Mouse (Mus musculus) heart, postnatal 10 days (tissue): Measurements from ENCODE around the gene Msi1. TPM values are rescaled to one million over a fixed set of nuclear protein-coding genes. Genes with fewer than 3 reads are reported as not detected.
A peak's percentile ranks its signal among the peaks of the same experiment; 100 is the strongest.

Experiments
- DNase-seq, 2 experiments: peaks; one replicate each; pipeline ENCODE4 v3.0.0; 2021
- intact Hi-C: fragments of 180-260 bp; cut with DNase I; formaldehyde crosslinking; loops from one replicate; pipeline ENCODE4 v1.15.1; 2025
- total RNA-seq, 2 experiments: library from RNA; stranded (reverse); gene quantifications; 2 replicates each; pipeline ENCODE4 v1.2.3; 2021

Gene Msi1
- total RNA-seq, 2 experiments from 2014 or later: 3.1 to 4.3 TPM

GRCm38 (mm10) chr5:115464408-115465115 is 35.2 kb downstream of the Msi1 start:
- DNase-seq: no peak
- intact Hi-C loops: no loop called here

- no peak for DNase-seq
- intact Hi-C loops: no loop called here
Observed at GRCm38 (mm10) chr5:115465642-115466420, 36.4 kb downstream of the Msi1 start, which contains the start of gene Pla2g1b. Pla2g1b (plus strand) TSS chr5:115466262.

- intact Hi-C loops: no loop called here
- DNase-seq: no peak
Observed at GRCm38 (mm10) chr5:115469791-115470190, 40.4 kb downstream of the Msi1 start.

- peak; percentile 54 to 78 for DNase-seq
- intact Hi-C loops: no loop called here
Observed at GRCm38 (mm10) chr5:115470766-115471531, 41.5 kb downstream of the Msi1 start.

GRCm38 (mm10) chr5:115473191-115473590 is 43.8 kb downstream of the Msi1 start:
- DNase-seq: no peak
- intact Hi-C loops: no loop called here

DNA sequence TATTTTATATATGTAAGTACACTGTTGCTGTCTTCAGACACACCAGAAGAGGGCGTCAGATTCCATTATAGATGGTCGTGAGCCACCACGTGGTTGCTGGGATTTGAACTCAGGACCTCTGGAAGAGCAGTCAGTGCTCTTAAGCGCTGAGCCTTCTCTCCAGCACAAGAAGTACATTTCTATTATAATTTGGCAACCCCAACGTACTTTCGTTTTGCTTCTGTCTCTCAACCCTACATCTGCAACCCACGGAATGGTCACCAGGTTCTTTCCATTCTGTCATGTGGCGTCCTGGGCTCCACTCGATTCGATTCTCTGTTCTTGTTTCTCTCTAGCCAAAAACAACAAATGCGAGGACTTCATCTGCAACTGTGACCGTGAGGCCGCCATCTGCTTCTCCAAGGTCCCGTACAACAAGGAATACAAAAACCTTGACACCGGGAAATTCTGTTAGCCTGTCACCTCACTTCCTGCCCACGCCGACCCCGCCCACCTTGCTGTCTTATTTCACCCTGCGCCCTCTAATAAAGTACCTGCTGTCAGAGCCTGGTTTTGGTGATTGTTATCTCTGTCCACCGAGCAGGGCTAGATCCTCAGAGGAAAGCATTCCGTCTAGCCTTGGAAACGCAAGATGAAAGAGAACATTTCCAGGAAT is 44.9 kb downstream of the Msi1 start:
- no peak for DNase-seq
- intact Hi-C loops: no loop called here

GRCm38 (mm10) chr5:115475337-115476106 is 46.1 kb downstream of the Msi1 start:
- peak in 1 of 2 experiments; percentile 53 for DNase-seq

GRCm38 (mm10) chr5:115476107-115476727 is 46.8 kb downstream of the Msi1 start:
- intact Hi-C loops: no loop called here
- no peak for DNase-seq

More at GRCm38 (mm10) chr5:115475337-115476106, 46.1 kb downstream of the Msi1 start:
- intact Hi-C loops: no loop called here

- intact Hi-C loops: no loop called here
- DNase-seq: no peak
Observed at GRCm38 (mm10) chr5:115479561-115479960, 50.2 kb downstream of the Msi1 start.

DNA sequence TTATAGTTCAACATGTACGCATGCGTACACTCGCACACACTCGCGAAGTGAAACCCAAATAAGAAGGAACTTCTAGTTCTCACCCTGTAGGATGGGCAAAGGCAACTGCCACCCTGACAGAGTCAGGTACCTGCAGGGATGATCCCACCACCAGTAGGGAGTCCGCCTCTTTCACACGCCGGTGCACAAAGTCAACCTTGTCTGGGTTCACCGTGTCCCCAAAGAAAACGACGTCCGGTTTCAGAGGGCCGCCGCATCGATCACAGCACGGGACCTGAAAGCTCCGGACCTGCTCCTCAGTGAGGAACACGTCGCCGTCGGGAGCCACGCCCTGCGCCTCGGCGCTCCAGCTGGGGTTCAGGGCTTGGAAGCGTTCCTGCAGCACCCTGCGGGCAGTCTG is 50.7 kb downstream of the Msi1 start:
- intact Hi-C loops: no loop called here
- no peak for DNase-seq

DNA sequence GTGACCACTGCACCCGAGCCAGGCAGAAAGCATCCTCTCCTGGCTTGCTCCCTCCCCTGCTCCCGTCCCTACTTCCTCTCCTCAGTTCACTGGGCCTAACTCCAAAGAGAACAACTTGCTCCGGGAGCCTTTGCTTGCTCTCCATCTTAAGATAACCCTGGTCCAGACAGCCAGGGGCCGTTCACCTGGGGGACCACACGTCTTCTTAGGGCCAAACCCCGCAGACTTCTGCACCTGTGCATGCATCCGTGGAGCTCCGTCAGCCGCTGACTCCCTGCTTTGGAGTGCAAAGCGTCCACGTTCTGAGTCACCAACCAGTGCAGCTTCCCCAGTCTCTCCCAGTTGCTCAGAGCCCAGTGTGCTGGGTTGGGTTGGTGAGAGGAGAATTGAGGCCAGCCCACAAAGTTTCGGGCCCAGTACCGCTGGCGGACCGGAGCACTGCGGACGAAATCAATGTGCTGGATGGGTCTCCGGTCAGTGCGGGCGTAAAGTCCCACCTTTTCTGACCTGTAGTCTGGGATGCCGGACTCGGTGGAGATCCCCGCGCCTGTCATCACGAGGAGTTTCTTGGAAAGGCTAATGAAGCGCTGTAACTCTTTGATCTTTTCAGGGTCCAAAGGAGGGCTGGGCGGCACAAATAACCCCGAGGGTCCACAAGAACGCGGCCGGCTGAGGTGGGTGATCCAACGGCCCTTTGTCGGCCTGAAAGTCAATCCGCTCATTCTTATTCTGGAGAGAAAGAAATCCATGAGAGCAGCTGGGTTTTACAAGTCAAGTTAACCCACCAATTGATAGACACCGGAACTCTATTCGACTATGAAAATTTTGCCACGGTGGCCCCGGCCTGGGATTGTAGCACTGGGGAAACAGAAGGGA is 53.2 kb downstream of the Msi1 start:
- intact Hi-C loops: no loop called here

GRCm38 (mm10) chr5:115483385-115483784 is 54.0 kb downstream of the Msi1 start:
- no peak for DNase-seq
- intact Hi-C loops: no loop called here

More for the DNA sequence above, 53.2 kb downstream of the Msi1 start:
- DNase-seq: no peak

DNA sequence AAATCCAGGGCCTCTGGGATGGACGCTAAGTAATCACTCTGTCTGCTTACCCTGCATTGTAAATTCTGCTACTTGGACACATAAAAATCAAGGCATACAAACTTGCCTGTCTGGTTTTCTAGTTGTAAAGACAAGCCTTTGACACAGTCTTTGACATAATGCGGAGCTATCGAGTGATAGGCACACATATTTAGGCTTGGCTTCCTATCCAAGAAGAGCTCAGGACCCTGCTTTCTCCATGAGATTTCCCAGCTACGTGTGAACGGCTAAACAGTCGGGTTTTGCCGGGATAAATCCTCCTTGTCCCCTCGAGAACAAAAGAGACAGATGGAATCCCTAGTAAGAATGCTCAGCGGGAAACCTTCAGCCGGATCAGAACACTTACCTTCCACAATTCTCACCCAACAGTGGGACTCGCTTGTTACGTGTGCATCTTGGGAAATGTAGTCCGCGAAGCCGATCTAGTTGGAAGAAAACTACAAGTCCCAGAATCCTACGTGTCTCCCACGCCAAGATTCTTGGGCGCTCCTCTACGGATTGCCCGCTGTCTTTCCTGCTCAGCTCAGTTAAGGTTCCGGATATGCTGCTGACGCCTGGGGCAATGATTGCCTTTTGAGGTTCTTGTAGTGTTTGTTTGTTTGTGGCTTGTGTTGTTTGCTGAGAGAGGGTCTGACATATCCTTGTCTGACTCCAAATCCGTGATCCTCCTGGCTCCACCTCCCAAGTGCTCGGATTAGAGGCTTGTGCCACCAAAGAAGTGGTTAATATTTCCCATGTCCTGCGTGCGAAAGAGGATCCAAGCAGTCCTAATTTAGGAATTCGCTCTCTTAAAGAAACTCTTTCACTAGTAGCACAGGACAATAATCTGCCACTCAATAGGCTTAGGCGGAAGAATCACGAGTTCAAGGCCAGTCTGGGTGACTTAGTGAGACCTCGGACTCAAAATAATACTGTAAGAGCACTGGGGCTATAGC is 54.8 kb downstream of the Msi1 start, which contains the start of gene Sirt4:
TSS of gene Sirt4 (minus strand) at position 779 of the 974 bp plus-strand sequence.
- intact Hi-C loops: no loop called here
- DNase-seq: peak; percentile 92

DNA sequence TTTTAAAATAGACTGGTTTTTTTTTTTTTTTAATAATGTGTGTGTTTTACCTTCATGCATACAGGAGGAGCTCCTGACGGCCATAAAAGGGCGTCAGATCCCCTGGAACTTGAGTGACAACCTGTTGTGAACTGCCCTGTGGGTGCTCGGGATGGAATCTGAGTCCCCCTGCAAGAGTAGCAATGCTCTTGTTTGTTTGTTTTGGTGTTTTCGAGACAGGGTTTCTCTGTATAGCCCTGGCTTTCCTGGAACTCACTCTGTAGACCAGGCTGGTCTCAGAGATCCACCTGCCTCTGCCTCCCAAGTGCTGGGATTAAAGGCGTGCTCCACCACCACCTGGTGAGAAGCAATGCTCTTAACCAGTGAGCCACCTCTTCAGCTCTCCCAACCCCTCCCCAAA is 55.6 kb downstream of the Msi1 start:
- no peak for DNase-seq
- intact Hi-C loops: no loop called here

GRCm38 (mm10) chr5:115485489-115486205 is 56.2 kb downstream of the Msi1 start:
- no peak for DNase-seq
- intact Hi-C loops: no loop called here

- DNase-seq: no peak
- intact Hi-C loops: no loop called here
Observed at GRCm38 (mm10) chr5:115486726-115487125, 57.3 kb downstream of the Msi1 start.

DNA sequence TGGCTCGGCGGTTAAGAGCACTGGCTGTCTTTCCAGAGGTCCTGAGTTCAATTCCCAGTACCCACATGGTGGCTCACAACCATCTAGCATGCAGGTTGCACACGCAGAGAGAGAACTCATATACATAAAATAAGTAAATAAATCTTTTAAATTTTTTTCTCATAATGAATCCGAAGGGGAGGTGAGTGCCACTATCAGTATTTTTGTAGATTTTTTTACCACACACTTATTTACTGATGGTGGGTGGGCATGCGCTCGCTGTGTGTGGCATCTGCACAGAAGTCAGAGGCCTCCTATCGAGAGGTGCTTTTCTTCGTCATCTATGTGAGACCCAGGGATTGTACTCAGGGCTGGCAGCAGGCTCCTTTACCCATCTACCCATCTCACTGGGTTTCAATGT is 58.0 kb downstream of the Msi1 start:
- no peak for DNase-seq
- intact Hi-C loops: no loop called here
